Mouse (Mus musculus): Measurements from ENCODE around the gene Trim37. TPM values are rescaled to one million over a fixed set of nuclear protein-coding genes. Genes with fewer than 3 reads are reported as not detected.

Trim37 gene
- polyA plus RNA-seq, 1 experiment from 2014 or later: 97.3 TPM

MicroRNAs encoded within 50 kb of the gene (microRNA counts, 519-probe panel; counts per million panel counts)
- microRNA mmu-miR-301a: 6,499 counts per million, percentile 88 among the panel's probes with 10 or more counts

Small RNA genes within 50 kb of the gene (microRNA-seq; reads per million reads assigned to microRNA genes)
- gene Mir301 (ENCODE audit: insufficient number of aligned reads): 3,637 reads per million, percentile 83 among the genes with 10 or more reads in this experiment

Other genes starting within 250 kb of the Trim37 start
- gene Ypel2, start 133.4 kb upstream of the Trim37 start, polyA plus RNA-seq (2014; fragmentation: Nextera tagmentation; extraction: Ambion mirVana): 5.4 and 6.0 TPM in 2 replicates
- 74.6 and 77.7 TPM in 2 replicates for gene Gdpd1, start 53.0 kb upstream of the Trim37 start, polyA plus RNA-seq (2014; fragmentation: Nextera tagmentation; extraction: Ambion mirVana)
- 28.3 and 28.9 TPM in 2 replicates for gene Smg8, start 40.3 kb upstream of the Trim37 start, polyA plus RNA-seq (2014; fragmentation: Nextera tagmentation; extraction: Ambion mirVana)
- 23.1 and 23.8 TPM in 2 replicates for gene Prr11, start 18.4 kb upstream of the Trim37 start, polyA plus RNA-seq (2014; fragmentation: Nextera tagmentation; extraction: Ambion mirVana)
- 122 and 142 TPM in 2 replicates for gene Ska2, start 17.8 kb upstream of the Trim37 start, polyA plus RNA-seq (2014; fragmentation: Nextera tagmentation; extraction: Ambion mirVana)
- gene Ppm1e, start 231.9 kb downstream of the Trim37 start, polyA plus RNA-seq (2014; fragmentation: Nextera tagmentation; extraction: Ambion mirVana): 13.4 TPM in 2 replicates

Data from forebrain, embryonic 11.5 days (tissue).